Mouse (Mus musculus) MEL (cell line): ENCODE measurements around the gene Gm49416. TPM values are rescaled to one million over a fixed set of nuclear protein-coding genes. Genes with fewer than 3 reads are reported as not detected.

Source experiments
- DNase-seq: peaks from one replicate; pipeline ENCODE4 v3.0.0; 2011; ENCODE audit warnings: low read depth, low spot score
- H3K27ac ChIP-seq: 2 replicates; pipeline ENCODE4 v1.5.1; 2012; ENCODE audit warnings: low read depth, mild to moderate bottlenecking, control low read depth, low read length, moderate library complexity; ENCODE audit not compliant: control insufficient read depth
- H3K27me3 ChIP-seq, 2 experiments: fragments of 150-350 bp in 1 of 2; sonication (generic) in 1 of 2; 2 replicates each; pipeline ENCODE4 v1.6.1; 2012; ENCODE audit warnings: low read length in 2 of 2, mild to moderate bottlenecking in 2 of 2, improper control_type of control experiment in 1 of 2, moderate library complexity in 1 of 2; ENCODE audit not compliant: insufficient read depth in 2 of 2, control insufficient read depth in 1 of 2
- H3K36me3 ChIP-seq, 2 experiments: 2 replicates each; pipeline ENCODE4 v1.6.1; 2012 to 2014; ENCODE audit warnings: low read length in 2 of 2, improper control_type of control experiment in 1 of 2, inconsistent platforms in 1 of 2, mild to moderate bottlenecking in 1 of 2; ENCODE audit not compliant: insufficient read depth in 2 of 2, control insufficient read depth in 1 of 2
- H3K4me1 ChIP-seq, 2 experiments: fragments of 150-350 bp in 1 of 2; sonication (generic) in 1 of 2; 2 replicates each; pipeline ENCODE4 v1.6.1; 2012; ENCODE audit warnings: low read length in 2 of 2, improper control_type of control experiment in 1 of 2, mild to moderate bottlenecking in 1 of 2; ENCODE audit not compliant: insufficient read depth in 2 of 2, control insufficient read depth in 1 of 2
- H3K4me3 ChIP-seq, 2 experiments: fragments of 150-350 bp in 1 of 2; sonication (generic) in 1 of 2; 2 replicates each; pipeline ENCODE4 v1.5.1; 2012; ENCODE audit warnings: low read depth in 2 of 2, low read length in 2 of 2, mild to moderate bottlenecking in 2 of 2, moderate library complexity in 2 of 2, control low read depth in 1 of 2, improper control_type of control experiment in 1 of 2; ENCODE audit not compliant: control insufficient read depth in 1 of 2, insufficient read depth in 1 of 2
- H3K79me2 ChIP-seq: 2 replicates; pipeline ENCODE4 v1.6.1; 2012; ENCODE audit warnings: mild to moderate bottlenecking, low read length, moderate library complexity; ENCODE audit not compliant: control insufficient read depth, poor library complexity, insufficient read depth
- H3K9ac ChIP-seq: 2 replicates; pipeline ENCODE4 v1.6.1; 2012; ENCODE audit warnings: low read depth, mild to moderate bottlenecking, control low read depth, low read length, moderate library complexity; ENCODE audit not compliant: control insufficient read depth, poor library complexity, severe bottlenecking
- H3K9me3 ChIP-seq: fragments of 150-350 bp; sonication (generic); replicated peaks from 2 replicates; pipeline ENCODE4 v1.6.1; 2012; ENCODE audit warnings: mild to moderate bottlenecking, low read length, improper control_type of control experiment, moderate library complexity; ENCODE audit not compliant: insufficient read depth
- BHLHE40 ChIP-seq: IDR thresholded peaks from 2 replicates; pipeline ENCODE4 v1.6.1; 2012; ENCODE audit warnings: low read depth, mild to moderate bottlenecking, inconsistent platforms, low read length, improper control_type of control experiment, borderline replicate concordance
- CHD2 ChIP-seq: IDR thresholded peaks from 2 replicates; pipeline ENCODE4 v1.6.1; 2011; ENCODE audit warnings: low read length, improper control_type of control experiment
- CTCF ChIP-seq, 3 experiments: IDR thresholded peaks in 2 of 3; conservative IDR thresholded peaks in 1 of 3; 2 replicates each; pipeline ENCODE4 v1.5.1; 2011 to 2012; ENCODE audit warnings: low read length in 3 of 3, low read depth in 2 of 3, mild to moderate bottlenecking in 2 of 3, improper control_type of control experiment in 1 of 3, inconsistent platforms in 1 of 3, mixed read lengths in 1 of 3, moderate library complexity in 1 of 3; ENCODE audit not compliant: control insufficient read depth in 1 of 3, insufficient read depth in 1 of 3, poor library complexity in 1 of 3, severe bottlenecking in 1 of 3
- GATA1 ChIP-seq: IDR thresholded peaks from 2 replicates; pipeline ENCODE4 v1.6.1; 2011; ENCODE audit warnings: low read depth, low read length, improper control_type of control experiment
- HCFC1 ChIP-seq: IDR thresholded peaks from 2 replicates; pipeline ENCODE4 v1.6.1; 2012; ENCODE audit warnings: low read depth, mild to moderate bottlenecking, inconsistent platforms, low read length, improper control_type of control experiment, moderate library complexity
- KAT2A ChIP-seq: conservative IDR thresholded peaks from 2 replicates; pipeline ENCODE4 v1.6.1; 2012; ENCODE audit warnings: low read depth, low read length, improper control_type of control experiment, inconsistent platforms
- MAFK ChIP-seq: IDR thresholded peaks from 2 replicates; pipeline ENCODE4 v1.6.1; 2011; ENCODE audit warnings: low read depth, mild to moderate bottlenecking, low read length, improper control_type of control experiment, borderline replicate concordance
- MAX ChIP-seq: IDR thresholded peaks from 2 replicates; pipeline ENCODE4 v1.6.1; 2011; ENCODE audit warnings: low read length, improper control_type of control experiment
- MEF2A ChIP-seq: IDR thresholded peaks from 2 replicates; pipeline ENCODE4 v1.6.1; 2014; ENCODE audit warnings: low read depth, mild to moderate bottlenecking, inconsistent platforms, low read length, improper control_type of control experiment; ENCODE audit not compliant: poor library complexity, insufficient replicate concordance, severe bottlenecking; ENCODE audit errors: extremely low read depth
- MXI1 ChIP-seq: IDR thresholded peaks from 2 replicates; pipeline ENCODE4 v1.6.1; 2011; ENCODE audit warnings: mild to moderate bottlenecking, low read depth, low read length, improper control_type of control experiment
- MYB ChIP-seq: IDR thresholded peaks from 2 replicates; pipeline ENCODE4 v1.6.1; 2011; ENCODE audit warnings: mild to moderate bottlenecking, low read depth, low read length, improper control_type of control experiment
- MYC ChIP-seq: IDR thresholded peaks from 2 replicates; pipeline ENCODE4 v1.6.1; 2011; ENCODE audit warnings: low read depth, mild to moderate bottlenecking, low read length, improper control_type of control experiment, moderate library complexity
- NRF1 ChIP-seq: IDR thresholded peaks from 2 replicates; pipeline ENCODE4 v1.6.1; 2014; ENCODE audit warnings: low read depth, mild to moderate bottlenecking, inconsistent platforms, low read length, improper control_type of control experiment, moderate library complexity; ENCODE audit not compliant: poor library complexity, insufficient read depth, severe bottlenecking
- POLR2A ChIP-seq, 2 experiments: IDR thresholded peaks; 2 replicates each; pipeline ENCODE4 v1.6.1; 2011 to 2012; ENCODE audit warnings: low read length in 2 of 2, mild to moderate bottlenecking in 2 of 2, control low read depth in 1 of 2, improper control_type of control experiment in 1 of 2, low read depth in 1 of 2, moderate library complexity in 1 of 2; ENCODE audit not compliant: control insufficient read depth in 1 of 2, insufficient read depth in 1 of 2, poor library complexity in 1 of 2
- RAD21 ChIP-seq: IDR thresholded peaks from 2 replicates; pipeline ENCODE4 v1.6.1; 2011; ENCODE audit warnings: mild to moderate bottlenecking, low read depth, low read length, improper control_type of control experiment
- SIN3A ChIP-seq: IDR thresholded peaks from 2 replicates; pipeline ENCODE4 v1.6.1; 2012; ENCODE audit warnings: low read length, improper control_type of control experiment, inconsistent platforms
- SMC3 ChIP-seq: IDR thresholded peaks from 2 replicates; pipeline ENCODE4 v1.6.1; 2011; ENCODE audit warnings: low read depth, low read length, improper control_type of control experiment
- TBP ChIP-seq: IDR thresholded peaks from 2 replicates; pipeline ENCODE4 v1.8.0; 2011; ENCODE audit warnings: low read depth, low read length, improper control_type of control experiment
- UBTF ChIP-seq: IDR thresholded peaks from 2 replicates; pipeline ENCODE4 v1.6.1; 2012; ENCODE audit warnings: low read depth, mild to moderate bottlenecking, inconsistent platforms, low read length, improper control_type of control experiment, moderate library complexity, borderline replicate concordance; ENCODE audit not compliant: insufficient read depth
- USF1 ChIP-seq: IDR thresholded peaks from 2 replicates; pipeline ENCODE4 v1.6.1; 2014; ENCODE audit warnings: low read depth, mild to moderate bottlenecking, inconsistent platforms, low read length, improper control_type of control experiment, moderate library complexity
- USF2 ChIP-seq, 2 experiments: IDR thresholded peaks; 2 replicates each; pipeline ENCODE4 v1.6.1; 2011 to 2012; ENCODE audit warnings: improper control_type of control experiment in 2 of 2, low read length in 2 of 2, borderline replicate concordance in 1 of 2, inconsistent platforms in 1 of 2, low read depth in 1 of 2, mild to moderate bottlenecking in 1 of 2; ENCODE audit not compliant: insufficient read depth in 1 of 2
- ZC3H11A ChIP-seq: IDR thresholded peaks from 2 replicates; pipeline ENCODE4 v1.6.1; 2012; ENCODE audit warnings: low read depth, mild to moderate bottlenecking, inconsistent platforms, low read length, improper control_type of control experiment
- ZKSCAN1 ChIP-seq: IDR thresholded peaks from 2 replicates; pipeline ENCODE4 v1.6.1; 2012; ENCODE audit warnings: low read depth, mild to moderate bottlenecking, inconsistent platforms, low read length, improper control_type of control experiment, moderate library complexity
- polyA plus RNA-seq, 2 experiments: library from polyadenylated mRNA; stranded (reverse) in 1 of 2; unstranded in 1 of 2; fragments of >175 nt in 1 of 2; fragments of >200 nt in 1 of 2; gene quantifications; 2 replicates each; pipeline versions ENCODE4 v1.2.1 to v1.2.4; 2012; ENCODE audit warnings: low replicate concordance in 2 of 2, low read depth in 1 of 2; ENCODE audit not compliant: insufficient read length in 2 of 2, insufficient read depth in 1 of 2, missing spikeins in 1 of 2
- total RNA-seq: library from RNA; depleted of rRNA; stranded (reverse); fragments of 300-350 nt; gene quantifications from 2 replicates; pipeline ENCODE4 v1.2.3, GENCODE M21; 2012

The Gm49416 gene
- total and polyA plus RNA-seq, 3 experiments, result 0.77 to 31.2 TPM; not detected in 1

- no peak for TF ChIP-seq BHLHE40
- TF ChIP-seq CTCF (IDR thresholded peaks at IDR 0.05 in 2 of 3, conservative IDR thresholded peaks at IDR 0.05 in 1 of 3; ENCODE audit: control insufficient read depth in 1 of 3, insufficient read depth in 1 of 3, low read depth in 2 of 3, low read length in 3 of 3, poor library complexity in 1 of 3, severe bottlenecking in 1 of 3), result no peak
- no peak for TF ChIP-seq SMC3
- no peak for TF ChIP-seq NRF1
- no peak for TF ChIP-seq UBTF
- TF ChIP-seq KAT2A, result no peak
- no peak for TF ChIP-seq MAFK
- TF ChIP-seq GATA1, result no peak
- TF ChIP-seq MYB, result no peak
- no peak for TF ChIP-seq SIN3A
- no peak for TF ChIP-seq POLR2A (IDR thresholded peaks at IDR 0.05; ENCODE audit: control insufficient read depth in 1 of 2, insufficient read depth in 1 of 2, low read depth in 1 of 2, low read length in 2 of 2, poor library complexity in 1 of 2)
- TF ChIP-seq ZKSCAN1, result no peak
- no peaks in the 10 kb centered on the region for H3K27me3 ChIP-seq
- no peak overlapping the region for H3K27ac ChIP-seq
- H3K36me3 ChIP-seq, result no peaks in the 10 kb centered on the region
- no peaks in the 10 kb centered on the region for H3K79me2 ChIP-seq
- no peak for DNase-seq
- H3K9me3 ChIP-seq, result no peaks in the 10 kb centered on the region
- no peak overlapping the region for H3K9ac ChIP-seq
- no peak overlapping the region for H3K4me3 ChIP-seq
- no peaks in the 10 kb centered on the region for H3K4me1 ChIP-seq
Measured at GRCm38 (mm10) chr19:8853117-8853516, 35.6 kb upstream of the Gm49416 start.

GRCm38 (mm10) chr19:8857689-8858088 lies 31.0 kb upstream of the Gm49416 start:
- TF ChIP-seq MEF2A, result no peak
- TF ChIP-seq CHD2, result no peak
- TF ChIP-seq MAFK, result peak; percentile 99
- TF ChIP-seq RAD21, result peak; percentile 90
- TF ChIP-seq BHLHE40, result peak; percentile 75; the same call in 1 of the 2 replicates
- peak; percentile 43; the same call in 1 of the 2 replicates for TF ChIP-seq SIN3A
- no peak for TF ChIP-seq TBP
- TF ChIP-seq USF2 (IDR thresholded peaks at IDR 0.05; ENCODE audit: borderline replicate concordance in 1 of 2, insufficient read depth in 1 of 2, low read depth in 1 of 2, low read length in 2 of 2), result 0 out of 4 replicates have a peak, but pooled peaks of 1 of the 2 experiments have one; percentile 46
- no peak for TF ChIP-seq NRF1
- peak; percentile 89 for TF ChIP-seq SMC3
- TF ChIP-seq CTCF (IDR thresholded peaks at IDR 0.05 in 2 of 3, conservative IDR thresholded peaks at IDR 0.05 in 1 of 3; ENCODE audit: control insufficient read depth in 1 of 3, insufficient read depth in 1 of 3, low read depth in 2 of 3, low read length in 3 of 3, poor library complexity in 1 of 3, severe bottlenecking in 1 of 3), result peak; percentile 73 to 85 (median 78)
- TF ChIP-seq USF1, result peak; percentile 88
- peak; percentile 89 for TF ChIP-seq MYC
- TF ChIP-seq ZC3H11A, result peak; percentile 85
- peak; percentile 71 for TF ChIP-seq MAX
- no peak for TF ChIP-seq POLR2A (IDR thresholded peaks at IDR 0.05; ENCODE audit: control insufficient read depth in 1 of 2, insufficient read depth in 1 of 2, low read depth in 1 of 2, low read length in 2 of 2, poor library complexity in 1 of 2)
- no peak for TF ChIP-seq HCFC1
- TF ChIP-seq MXI1, result peak; percentile 64; the same call in 1 of the 2 replicates
- H3K9me3 ChIP-seq, result no peaks in the 10 kb centered on the region

More at GRCm38 (mm10) chr19:8857689-8858088, 31.0 kb upstream of the Gm49416 start:
- no peak overlapping the region for H3K4me3 ChIP-seq
- no peaks in the 10 kb centered on the region for H3K36me3 ChIP-seq
- DNase-seq, result peak; percentile 76
- H3K4me1 ChIP-seq, result no peaks in the 10 kb centered on the region
- no peak overlapping the region for H3K9ac ChIP-seq
- no peaks in the 10 kb centered on the region for H3K27me3 ChIP-seq
- no peak overlapping the region for H3K27ac ChIP-seq
- no peaks in the 10 kb centered on the region for H3K79me2 ChIP-seq
